Comparison of ENCODE assay signal across 8 mouse cellular contexts in the genomic region with DNA sequence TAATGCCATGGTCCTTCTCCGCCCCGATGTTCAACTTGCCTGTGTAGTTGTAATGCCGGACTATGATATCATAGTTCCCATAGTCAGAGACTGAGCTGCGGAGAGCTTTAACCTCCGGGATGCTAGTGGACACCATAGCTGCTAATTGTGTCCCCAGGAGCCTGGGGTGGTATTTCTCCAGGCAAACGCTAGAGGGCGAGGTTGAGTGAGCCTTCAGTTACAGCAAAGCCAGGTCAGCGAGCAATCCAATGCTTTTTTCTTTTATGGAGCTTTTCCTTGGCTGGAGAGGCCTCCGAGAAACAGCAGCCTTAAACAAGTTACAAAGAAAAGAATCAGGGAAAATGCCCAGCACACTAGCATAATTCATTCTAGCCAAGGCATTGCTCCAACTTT. TPM values are rescaled to one million over a fixed set of nuclear protein-coding genes. Genes with fewer than 3 reads are reported as not detected.
DNase-seq lines count a peak whose midpoint lies in the region; ATAC-seq and TF ChIP-seq lines count a peak whose summit lies in the region.

No protein-coding gene starts in this region.

- no peak overlapping the region for H3K27ac ChIP-seq in bone marrow, adult 2 months (ENCODE audit: control insufficient read depth, insufficient read depth, low read depth, low read length, poor library complexity)
- peak overlapping the region; percentile 51; the same call in 1 of the 2 replicates for H3K27ac ChIP-seq in embryonic facial prominence, embryonic 15.5 days (replicated peaks)
- H3K27ac ChIP-seq in heart, embryonic 10.5 days, result peak overlapping the region; percentile 98
- no peak overlapping the region; the same call in 1 of the 2 replicates for H3K27ac ChIP-seq in kidney, embryonic 15.5 days
- no peak overlapping the region for H3K27ac ChIP-seq in limb, embryonic 15.5 days

- 14% methylated on average over 9 of the region's 9 CpGs for WGBS in bone marrow, adult 2 months
- WGBS in embryonic facial prominence, embryonic 15.5 days, result 18% methylated on average over 9 of the region's 9 CpGs
- 11% methylated on average over 9 of the region's 9 CpGs for WGBS in heart, embryonic 10.5 days
- WGBS in kidney, embryonic 15.5 days, result 17% methylated on average over 9 of the region's 9 CpGs
- WGBS in limb, embryonic 15.5 days, result 18% methylated on average over 9 of the region's 9 CpGs

- no peaks in the 10 kb centered on the region; the same call in 1 of the 2 replicates for H3K4me1 ChIP-seq in bone marrow, adult 2 months (ENCODE audit: control insufficient read depth, insufficient read depth, low read length)
- H3K4me1 ChIP-seq in embryonic facial prominence, embryonic 15.5 days, result 0 out of 2 replicates have a peak, but pooled peaks cover 9% of the 10 kb centered on the region
- H3K4me1 ChIP-seq in heart, embryonic 10.5 days, result peaks cover 31% of the 10 kb centered on the region
- peaks cover 11% of the 10 kb centered on the region for H3K4me1 ChIP-seq in kidney, embryonic 15.5 days
- peaks cover 8% of the 10 kb centered on the region; the same call in 1 of the 2 replicates for H3K4me1 ChIP-seq in limb, embryonic 15.5 days

- no peaks in the 10 kb centered on the region for H3K9me3 ChIP-seq in embryonic facial prominence, embryonic 15.5 days (replicated peaks)
- H3K9me3 ChIP-seq in heart, embryonic 10.5 days, result no peaks in the 10 kb centered on the region
- no peaks in the 10 kb centered on the region for H3K9me3 ChIP-seq in kidney, embryonic 15.5 days (replicated peaks)
- H3K9me3 ChIP-seq in limb, embryonic 15.5 days, result no peaks in the 10 kb centered on the region

- peak; percentile 87 for TF ChIP-seq CTCF in bone marrow, adult 2 months (IDR thresholded peaks at IDR 0.05; ENCODE audit: control insufficient read depth, insufficient read depth, low read length)

- no peak overlapping the region for H3K9ac ChIP-seq in embryonic facial prominence, embryonic 15.5 days
- no peak overlapping the region for H3K9ac ChIP-seq in kidney, embryonic 15.5 days
- no peak overlapping the region for H3K9ac ChIP-seq in limb, embryonic 15.5 days

- DNase-seq in 3T3-L1 (ENCODE audit: low read depth, low spot score), result peak; percentile 93
- peak; percentile 91 for DNase-seq in heart, embryonic 10.5 days (ENCODE audit: low spot score)
- peak; percentile 64 to 86 for DNase-seq in spleen, postnatal 4 days (ENCODE audit: low spot score in 2 of 2)

- no peaks in the 10 kb centered on the region for H3K27me3 ChIP-seq in embryonic facial prominence, embryonic 15.5 days
- H3K27me3 ChIP-seq in heart, embryonic 10.5 days (ENCODE audit: insufficient read depth, poor library complexity, severe bottlenecking), result no peaks in the 10 kb centered on the region
- H3K27me3 ChIP-seq in kidney, embryonic 15.5 days, result 0 out of 2 replicates have a peak, but pooled peaks cover 2% of the 10 kb centered on the region
- 0 out of 2 replicates have a peak, but pooled peaks cover 3% of the 10 kb centered on the region for H3K27me3 ChIP-seq in limb, embryonic 15.5 days

- no peak for TF ChIP-seq POLR2A in bone marrow, adult 2 months (IDR thresholded peaks at IDR 0.05; ENCODE audit: borderline replicate concordance, control insufficient read depth, low read depth, low read length)

- peak overlapping the region; percentile 82 for H3K4me2 ChIP-seq in embryonic facial prominence, embryonic 15.5 days (replicated peaks)
- H3K4me2 ChIP-seq in kidney, embryonic 15.5 days, result peak overlapping the region; percentile 72
- H3K4me2 ChIP-seq in limb, embryonic 15.5 days, result peak overlapping the region; percentile 72

- no peak overlapping the region for H3K4me3 ChIP-seq in bone marrow, adult 2 months (replicated peaks; ENCODE audit: control insufficient read depth, low read depth, low read length)
- H3K4me3 ChIP-seq in embryonic facial prominence, embryonic 15.5 days (replicated peaks), result peak overlapping the region; percentile 62
- H3K4me3 ChIP-seq in heart, embryonic 10.5 days, result peak overlapping the region; percentile 79
- H3K4me3 ChIP-seq in kidney, embryonic 15.5 days (replicated peaks), result peak overlapping the region; percentile 58
- peak overlapping the region; percentile 54 for H3K4me3 ChIP-seq in limb, embryonic 15.5 days

- peaks cover 5% of the 10 kb centered on the region; the same call in 1 of the 2 replicates for H3K36me3 ChIP-seq in embryonic facial prominence, embryonic 15.5 days
- peaks cover 26% of the 10 kb centered on the region for H3K36me3 ChIP-seq in heart, embryonic 10.5 days
- no peaks in the 10 kb centered on the region for H3K36me3 ChIP-seq in kidney, embryonic 15.5 days
- H3K36me3 ChIP-seq in limb, embryonic 15.5 days, result no peaks in the 10 kb centered on the region

- no peak for ATAC-seq in embryonic facial prominence, embryonic 15.5 days (ENCODE audit: insufficient number of reproducible peaks, low FRiP score, low TSS enrichment, low read depth)
- ATAC-seq in kidney, embryonic 15.5 days (replicated peaks; ENCODE audit: low FRiP score), result no peak
- no peak for ATAC-seq in limb, embryonic 15.5 days (ENCODE audit: insufficient number of reproducible peaks, low FRiP score, low TSS enrichment, low read depth)
- peak; percentile 51; the same call in 1 of the 2 replicates for ATAC-seq in monocyte, adult 5-6 weeks (replicated peaks; ENCODE audit: insufficient number of reproducible peaks, low FRiP score, low TSS enrichment, poor library complexity, severe bottlenecking)

RNA-seq across cellular contexts. Expression of gene S1pr1, which starts 2.1 kb away (rescaled TPM):
- polyA plus RNA-seq in bone marrow, adult 2 months (2011; ENCODE audit: insufficient read depth, insufficient read length, low replicate concordance, missing spikeins), result 3.9 and 6.1 TPM in 2 replicates
- 29.4 and 32.5 TPM in 2 replicates for polyA plus RNA-seq in embryonic facial prominence, embryonic 15.5 days (2015; fragmentation: Nextera tagmentation; extraction: Ambion mirVana)
- 48.7 and 82.4 TPM in 2 replicates for polyA plus RNA-seq in heart, embryonic 10.5 days (2016; fragmentation: Nextera tagmentation; extraction: Ambion mirVana)
- polyA plus RNA-seq in kidney, embryonic 15.5 days (2015; fragmentation: Nextera tagmentation; extraction: Ambion mirVana), result 18.4 and 21.1 TPM in 2 replicates
- polyA plus RNA-seq in limb, embryonic 15.5 days (2015; fragmentation: Nextera tagmentation; extraction: Ambion mirVana), result 23.8 and 28.1 TPM in 2 replicates
- 37.8 to 51.4 TPM (median 40.3 TPM) in 3 replicates for total RNA-seq in monocyte, adult 5-6 weeks (2017)

Comparison
In these comparisons a context has a peak if more than half of its experiments do, and no peak if none do; other contexts are left out.
1. H3K27ac ChIP-seq: peak in embryonic facial prominence, embryonic 15.5 days (single experiment) and heart, embryonic 10.5 days (single experiment); none in bone marrow, adult 2 months (single experiment), kidney, embryonic 15.5 days (single experiment) and limb, embryonic 15.5 days (single experiment).
2. Peak in every context shown above with its lines, with median percentiles within 50 percentile points of each other: DNase-seq and H3K4me2 ChIP-seq.